Mouse (Mus musculus) cortical plate, adult 2 months (tissue): ENCODE data around the gene Mymk.

Experiments
- CTCF ChIP-seq: fragments of 200-500 bp; IDR thresholded peaks from 2 replicates; pipeline ENCODE4 v1.5.1; 2011; ENCODE audit warnings: mild to moderate bottlenecking, control low read depth, low read length; ENCODE audit not compliant: insufficient read depth; ENCODE audit errors: extremely low read depth
- POLR2A ChIP-seq: fragments of 200-500 bp; IDR thresholded peaks from 2 replicates; pipeline ENCODE4 v1.6.1; 2011; ENCODE audit warnings: mild to moderate bottlenecking, low read length, control low read depth; ENCODE audit not compliant: insufficient read depth; ENCODE audit errors: extremely low read depth

DNA sequence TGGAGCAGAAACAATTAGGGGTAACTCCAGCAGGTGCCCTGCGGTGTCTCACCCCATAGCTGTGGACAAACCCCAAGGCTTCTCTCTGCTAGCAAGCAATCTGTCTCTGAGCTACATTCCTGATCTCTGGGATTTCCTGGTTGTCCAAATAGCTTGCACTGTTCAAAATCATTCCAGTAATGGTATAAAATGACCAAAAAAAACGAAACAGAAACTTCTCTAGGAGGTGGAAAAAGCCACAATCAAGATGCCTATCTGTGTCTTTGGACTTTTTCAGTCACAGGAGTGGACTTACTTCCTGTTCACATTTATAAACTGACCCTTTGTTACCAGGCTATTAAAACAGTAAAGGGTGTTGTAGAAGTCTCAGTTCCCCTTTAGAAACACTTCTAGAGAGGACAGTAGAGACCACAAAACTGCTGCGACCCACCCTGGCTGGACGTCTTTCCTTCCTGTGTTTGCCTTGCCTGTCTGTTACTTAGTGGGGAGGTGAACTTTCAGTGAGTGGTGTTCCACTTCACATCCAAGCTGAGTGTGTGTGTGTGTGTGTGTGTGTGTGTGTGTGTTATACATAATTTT is 43.5 kb downstream of the Mymk start:
- TF ChIP-seq CTCF (no peak), POLR2A (no peak)
